Mouse (Mus musculus) heart, postnatal 0 days (tissue): Measurements from ENCODE around the gene Hspb1. TPM values are rescaled to one million over a fixed set of nuclear protein-coding genes. Genes with fewer than 3 reads are reported as not detected.
A peak's percentile ranks its signal among the peaks of the same experiment; 100 is the strongest.

Experiments
- ATAC-seq: fragments of 200-750 bp; cut with Nextera tagmentation; 2 replicates; pipeline ENCODE4 v1.8.0; 2017; ENCODE audit warnings: low read depth, moderate number of reproducible peaks, moderate library complexity; ENCODE audit not compliant: insufficient read depth
- DNase-seq: peaks from one replicate; pipeline ENCODE4 v3.0.0-alpha.2; 2016; ENCODE audit warnings: low spot score
- H3K27ac ChIP-seq: fragments of 300-500 bp; sonication (generic); 2 replicates; pipeline ENCODE4 v1.5.1; 2014; ENCODE audit warnings: low read depth, mild to moderate bottlenecking
- H3K27me3 ChIP-seq: fragments of 300-500 bp; sonication (generic); 2 replicates; pipeline ENCODE4 v1.6.1; 2014; ENCODE audit warnings: low read length, mixed read lengths; ENCODE audit not compliant: control insufficient read depth, insufficient read depth
- H3K36me3 ChIP-seq: fragments of 300-500 bp; sonication (generic); replicated peaks from 2 replicates; pipeline ENCODE4 v1.6.1; 2014; ENCODE audit warnings: low read length, mixed read lengths; ENCODE audit not compliant: control insufficient read depth, insufficient read depth
- H3K4me1 ChIP-seq: fragments of 300-500 bp; sonication (generic); 2 replicates; pipeline ENCODE4 v1.6.1; 2014; ENCODE audit warnings: antibody characterized with exemption; ENCODE audit not compliant: control insufficient read depth, insufficient read depth
- H3K4me2 ChIP-seq: fragments of 300-500 bp; sonication (generic); 2 replicates; pipeline ENCODE4 v1.6.1; 2014; ENCODE audit warnings: low read depth, mild to moderate bottlenecking, low read length, moderate library complexity
- H3K4me3 ChIP-seq: fragments of 300-500 bp; sonication (generic); 2 replicates; pipeline ENCODE4 v1.5.1; 2014; ENCODE audit warnings: low read depth, low read length
- H3K9ac ChIP-seq: fragments of 300-500 bp; sonication (generic); replicated peaks from 2 replicates; pipeline ENCODE4 v1.6.1; 2014; ENCODE audit warnings: low read depth, low read length, mixed read lengths
- H3K9me3 ChIP-seq: fragments of 300-500 bp; sonication (generic); replicated peaks from 2 replicates; pipeline ENCODE4 v1.6.1; 2016; ENCODE audit warnings: low read length; ENCODE audit not compliant: control insufficient read depth
- CTCF ChIP-seq: IDR thresholded peaks from 2 replicates; pipeline ENCODE4 v1.5.1; 2016; ENCODE audit warnings: antibody characterized with exemption, control low read depth, low read depth
- EP300 ChIP-seq: IDR thresholded peaks from 2 replicates; pipeline ENCODE4 v1.6.1; 2016; ENCODE audit warnings: antibody characterized with exemption, low read depth
- whole genome bisulfite sequencing: fragments of 180-500 bp; shearing (Covaris S2); extraction: QIAGEN DNeasy Blood & Tissue Kit; methylation state at CpG from one replicate; pipeline ENCODE4 v1.1.7; 2014; 5-methylcytosine and 5-hydroxymethylcytosine counted together
- polyA plus RNA-seq: library from polyadenylated mRNA; unstranded; fragments of >200 nt; fragmentation: Nextera tagmentation; extraction: Ambion mirVana; gene quantifications from 2 replicates; pipeline ENCODE4 v1.2.1, GENCODE M21; 2015
- total RNA-seq: library from RNA; depleted of rRNA; stranded (reverse); fragments of >200 nt; gene quantifications from 2 replicates; pipeline ENCODE4 v1.2.3, GENCODE M21; 2014; ENCODE audit warnings: low replicate concordance

The Hspb1 gene
- total and polyA plus RNA-seq, 2 experiments from 2014 or later = 1,039 to 1,316 TPM

GRCm38 (mm10) chr5:135918059-135918437 is 30.3 kb downstream of the Hspb1 start:
- 88% methylated on average over 5 of the region's 5 CpGs for WGBS
- Histone ChIP-seq H3K27me3 (no peaks in the 10 kb centered on the region), H3K4me1 (peaks cover 32% of the 10 kb centered on the region), H3K9me3 (no peaks in the 10 kb centered on the region), H3K9ac (no peak overlapping the region), H3K27ac (0 out of 2 replicates have a peak overlapping the region, but pooled peaks have one; percentile 96), H3K4me3 (no peak overlapping the region), H3K36me3 (peaks cover 46% of the 10 kb centered on the region), H3K4me2 (no peak overlapping the region)
- ATAC-seq (no peak), DNase-seq (no peak)
- no peak for TF ChIP-seq EP300
- TF ChIP-seq CTCF = no peak

GRCm38 (mm10) chr5:135918593-135918992 is 30.9 kb downstream of the Hspb1 start:
- Histone ChIP-seq H3K9me3 (no peaks in the 10 kb centered on the region), H3K27me3 (no peaks in the 10 kb centered on the region), H3K4me3 (no peak overlapping the region), H3K9ac (no peak overlapping the region), H3K4me1 (peaks cover 26% of the 10 kb centered on the region), H3K27ac (no peak overlapping the region), H3K4me2 (no peak overlapping the region), H3K36me3 (peaks cover 49% of the 10 kb centered on the region)
- 95% methylated on average over 5 of the region's 5 CpGs for WGBS
- DNase-seq (no peak), ATAC-seq (no peak)
- TF ChIP-seq CTCF = no peak

- Histone ChIP-seq H3K9ac (no peak overlapping the region), H3K36me3 (peaks cover 58% of the 10 kb centered on the region), H3K27ac (no peak overlapping the region), H3K27me3 (no peaks in the 10 kb centered on the region), H3K4me2 (no peak overlapping the region), H3K4me3 (no peak overlapping the region), H3K4me1 (peaks cover 16% of the 10 kb centered on the region; the same call in 1 of the 2 replicates), H3K9me3 (no peaks in the 10 kb centered on the region)
- ATAC-seq (no peak), DNase-seq (no peak)
- TF ChIP-seq EP300 (no peak), CTCF (no peak)
- 89% methylated on average over 3 of the region's 3 CpGs for WGBS
Measured at GRCm38 (mm10) chr5:135919902-135920301, 32.2 kb downstream of the Hspb1 start.

GRCm38 (mm10) chr5:135923901-135924300 is 36.2 kb downstream of the Hspb1 start:
- H3K9me3 ChIP-seq = no peaks in the 10 kb centered on the region

GRCm38 (mm10) chr5:135929685-135930424 is 42.1 kb downstream of the Hspb1 start:
- Histone ChIP-seq H3K4me3 (no peak overlapping the region), H3K4me2 (no peak overlapping the region), H3K36me3 (peaks cover 61% of the 10 kb centered on the region), H3K27ac (no peak overlapping the region), H3K9ac (no peak overlapping the region), H3K9me3 (no peaks in the 10 kb centered on the region), H3K4me1 (peaks cover 7% of the 10 kb centered on the region; the same call in 1 of the 2 replicates), H3K27me3 (no peaks in the 10 kb centered on the region)
- TF ChIP-seq EP300 (no peak), CTCF (no peak)
- 70% methylated on average over 6 of the region's 6 CpGs for WGBS
- ATAC-seq (no peak), DNase-seq (no peak)

More at GRCm38 (mm10) chr5:135923901-135924300, 36.2 kb downstream of the Hspb1 start:
- Histone ChIP-seq H3K36me3 (peaks cover 84% of the 10 kb centered on the region), H3K4me3 (no peak overlapping the region), H3K27me3 (no peaks in the 10 kb centered on the region), H3K27ac (no peak overlapping the region), H3K4me2 (no peak overlapping the region), H3K4me1 (no peaks in the 10 kb centered on the region), H3K9ac (no peak overlapping the region)
- DNase-seq (no peak), ATAC-seq (no peak)
- TF ChIP-seq EP300 (no peak), CTCF (no peak)
- 92% methylated on average over 7 of the region's 7 CpGs for whole genome bisulfite sequencing

GRCm38 (mm10) chr5:135931526-135931925 is 43.8 kb downstream of the Hspb1 start:
- DNase-seq (no peak), ATAC-seq (no peak)
- peaks cover 12% of the 10 kb centered on the region for H3K4me1 ChIP-seq
- peaks cover 47% of the 10 kb centered on the region for H3K36me3 ChIP-seq
- 0 out of 2 replicates have a peak overlapping the region, but pooled peaks have one; percentile 8 for H3K9ac ChIP-seq
- WGBS = 53% methylated on average over 9 of the region's 9 CpGs
- no peak overlapping the region for H3K4me2 ChIP-seq
- no peak overlapping the region for H3K4me3 ChIP-seq
- H3K27ac ChIP-seq = no peak overlapping the region
- no peak for TF ChIP-seq EP300
- TF ChIP-seq CTCF = no peak
- no peaks in the 10 kb centered on the region for H3K9me3 ChIP-seq
- H3K27me3 ChIP-seq = no peaks in the 10 kb centered on the region
